Mouse (Mus musculus): ENCODE results near the gene Lasp1.
A peak's percentile ranks its signal among the peaks of the same experiment; 100 is the strongest.
"Not testable (repeated sequence)": the region's sequence is repeated elsewhere in the genome, so short reads cannot be mapped to it uniquely, and the experiment has no call there.

Lasp1 gene

GRCm38 (mm10) chr11:97798782-97799145, at the start of gene Lasp1:
Gene Lasp1 (plus strand): TSS chr11:97799000.
- DNase-seq (ENCODE audit: low read depth), result peak; percentile 95

GRCm38 (mm10) chr11:97753277-97753676, 45.5 kb upstream of the Lasp1 start:
- no peak for DNase-seq (ENCODE audit: low read depth)

- DNase-seq (ENCODE audit: low read depth), result no peak
These were observed 40.7 kb upstream of the Lasp1 start for GRCm38 (mm10) chr11:97758125-97758524.

- DNase-seq (ENCODE audit: low read depth), result no peak
These were observed 39.9 kb upstream of the Lasp1 start for GRCm38 (mm10) chr11:97758942-97759341.

GRCm38 (mm10) chr11:97761638-97762037, 37.2 kb upstream of the Lasp1 start:
- DNase-seq (ENCODE audit: low read depth), result no peak

- DNase-seq (ENCODE audit: low read depth), result peak; percentile 96
These were observed 32.5 kb upstream of the Lasp1 start, which contains the start of gene Cwc25 for GRCm38 (mm10) chr11:97766154-97766881. Gene Cwc25 (minus strand): TSS chr11:97766556.

GRCm38 (mm10) chr11:97769704-97770103, 29.1 kb upstream of the Lasp1 start:
- DNase-seq (ENCODE audit: low read depth), result no peak

- DNase-seq (ENCODE audit: low read depth), result no peak
These were observed 27.4 kb upstream of the Lasp1 start for GRCm38 (mm10) chr11:97771410-97771809.

- no peak for DNase-seq (ENCODE audit: low read depth)
These were observed 23.6 kb upstream of the Lasp1 start for GRCm38 (mm10) chr11:97775186-97775585.

GRCm38 (mm10) chr11:97775808-97776496, 22.8 kb upstream of the Lasp1 start, which contains the start of gene 1700001P01Rik:
Gene 1700001P01Rik (minus strand): TSS chr11:97775918.
- no peak for DNase-seq (ENCODE audit: low read depth)

- no peak for DNase-seq (ENCODE audit: low read depth)
These were observed 22.2 kb upstream of the Lasp1 start for GRCm38 (mm10) chr11:97776497-97777128.

- peak; percentile 52 for DNase-seq (ENCODE audit: low read depth)
These were observed 21.7 kb upstream of the Lasp1 start for GRCm38 (mm10) chr11:97777129-97777529.

GRCm38 (mm10) chr11:97778918-97779317, 19.9 kb upstream of the Lasp1 start:
- DNase-seq (ENCODE audit: low read depth), result no peak

GRCm38 (mm10) chr11:97779968-97780701, 18.7 kb upstream of the Lasp1 start:
- DNase-seq (ENCODE audit: low read depth), result no peak

GRCm38 (mm10) chr11:97781478-97781831, 17.3 kb upstream of the Lasp1 start:
- peak; percentile 45 for DNase-seq (ENCODE audit: low read depth)

GRCm38 (mm10) chr11:97781832-97782563, 16.8 kb upstream of the Lasp1 start, which contains the start of gene Rpl23:
Gene Rpl23 (minus strand): TSS chr11:97782437.
- peak; percentile 97 for DNase-seq (ENCODE audit: low read depth)

- no peak for DNase-seq (ENCODE audit: low read depth)
These were observed 16.3 kb upstream of the Lasp1 start for GRCm38 (mm10) chr11:97782564-97782895.

- DNase-seq (ENCODE audit: low read depth), result no peak
These were observed 10.8 kb upstream of the Lasp1 start for GRCm38 (mm10) chr11:97787961-97788360.

- DNase-seq (ENCODE audit: low read depth), result no peak
These were observed 9.1 kb upstream of the Lasp1 start for GRCm38 (mm10) chr11:97789727-97790126.

- not testable (repeated sequence) for DNase-seq (ENCODE audit: low read depth)
These were observed 7.9 kb upstream of the Lasp1 start for GRCm38 (mm10) chr11:97790778-97791438.

GRCm38 (mm10) chr11:97793165-97793564, 5.6 kb upstream of the Lasp1 start:
- peak; percentile 92 for DNase-seq (ENCODE audit: low read depth)

Measured in naive thymus-derived CD4-positive, alpha-beta T cell, adult 2 months (primary cell).